Mouse (Mus musculus) liver, adult (tissue): ENCODE data around the gene Hspb3.

ENCODE experiments used
- GATA4 ChIP-seq: IDR thresholded peaks from 2 replicates; pipeline ENCODE4 v1.6.1; 2014; ENCODE audit warnings: mild to moderate bottlenecking, low read length; ENCODE audit not compliant: insufficient replicate concordance

Hspb3 gene

DNA sequence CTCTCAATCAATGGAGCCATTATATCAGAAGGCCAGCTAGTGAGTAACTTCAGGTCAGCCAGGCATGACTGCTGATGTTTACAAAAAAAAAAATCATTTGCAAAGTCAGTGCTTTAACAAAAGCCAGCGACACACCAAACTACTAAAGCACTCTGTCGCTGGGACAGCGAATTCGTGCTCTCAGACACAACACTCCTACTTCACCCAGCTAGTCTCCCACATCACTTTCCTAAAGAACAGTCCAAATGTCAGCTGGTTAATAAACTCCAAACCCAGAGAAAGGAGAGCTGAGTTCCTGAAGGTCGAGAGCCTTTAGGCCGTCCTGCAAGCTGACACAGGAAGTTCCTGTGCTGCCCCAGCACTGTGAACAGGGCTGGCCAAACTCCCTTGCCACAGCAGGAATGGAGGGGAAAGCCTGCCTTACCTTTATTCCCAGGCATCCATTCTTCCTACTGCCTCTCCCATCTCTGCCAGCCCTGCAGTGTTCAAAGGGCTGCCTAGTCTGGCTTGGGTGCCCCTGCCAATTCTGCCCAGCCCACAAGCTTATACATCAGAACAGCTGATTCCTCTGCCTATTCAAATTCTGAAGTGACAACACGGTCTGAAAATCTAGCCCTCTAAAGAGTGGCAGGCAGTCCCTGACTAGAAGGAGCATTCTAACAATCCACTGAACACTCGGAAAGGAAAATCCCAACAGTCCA lies 47.4 kb downstream of the Hspb3 start:
- TF ChIP-seq GATA4 = no peak

DNA sequence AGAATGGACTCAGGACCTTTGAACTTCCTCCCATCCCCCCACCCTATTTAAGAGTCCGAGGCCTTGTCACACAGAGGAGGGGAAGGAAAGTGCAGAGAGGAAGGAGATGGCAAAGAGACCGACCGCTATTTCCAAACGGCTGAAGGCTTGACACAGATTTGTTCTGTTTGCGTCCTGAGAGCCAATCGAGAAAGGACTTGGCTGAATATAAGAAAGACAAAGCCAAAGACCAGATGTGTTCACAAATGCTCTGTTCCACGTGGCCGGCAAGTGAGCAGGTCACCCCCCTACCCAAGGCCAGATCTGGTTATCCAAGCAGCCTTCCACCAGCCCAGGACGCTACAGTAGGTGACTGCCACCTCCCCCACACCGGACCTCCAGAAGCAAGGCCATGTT lies 47.9 kb downstream of the Hspb3 start:
- TF ChIP-seq GATA4 = 0 out of 2 replicates have a peak, but pooled peaks have one; percentile 6

DNA sequence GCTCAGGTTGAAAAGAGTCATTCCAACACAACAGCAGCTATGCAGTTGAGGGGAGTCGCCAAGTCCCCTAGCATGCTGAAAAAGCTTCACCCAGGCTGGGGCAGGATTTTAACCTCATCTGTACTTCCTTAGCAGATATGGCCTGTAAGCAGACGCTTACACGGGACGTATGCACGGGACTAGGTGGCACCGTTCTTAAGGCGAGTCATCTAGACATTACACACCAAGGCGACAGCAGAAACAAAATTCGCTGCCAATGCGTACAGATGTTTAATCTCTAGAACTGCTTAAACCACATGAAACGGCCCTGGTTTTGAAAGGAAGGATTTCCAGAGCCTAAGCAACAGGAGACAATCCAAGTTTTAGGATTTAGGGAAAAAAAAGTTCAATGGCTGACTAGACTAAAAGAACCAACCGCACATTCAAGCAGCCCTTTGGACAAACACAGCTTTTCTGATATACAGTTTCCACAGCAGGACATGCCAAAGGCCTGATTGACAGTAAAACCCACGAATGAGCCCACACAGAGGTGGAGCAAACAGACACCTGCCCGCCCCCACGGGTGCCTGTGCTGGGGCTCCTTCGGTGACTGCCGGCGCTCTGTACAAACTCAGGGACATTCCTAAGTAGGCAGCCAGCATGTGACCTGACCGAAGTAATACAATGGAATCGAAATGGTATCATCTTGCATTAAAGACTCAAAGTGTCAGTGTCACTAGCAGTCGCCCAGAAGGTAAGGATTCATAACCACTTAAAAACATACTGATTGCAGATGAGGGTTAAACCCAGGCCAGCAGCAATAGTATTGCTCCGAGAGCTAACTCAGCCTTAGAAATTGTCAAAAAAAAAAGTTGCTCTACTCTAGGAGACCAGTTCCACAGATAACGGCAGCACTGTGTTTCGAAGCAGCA lies 48.6 kb downstream of the Hspb3 start:
- TF ChIP-seq GATA4 = no peak

DNA sequence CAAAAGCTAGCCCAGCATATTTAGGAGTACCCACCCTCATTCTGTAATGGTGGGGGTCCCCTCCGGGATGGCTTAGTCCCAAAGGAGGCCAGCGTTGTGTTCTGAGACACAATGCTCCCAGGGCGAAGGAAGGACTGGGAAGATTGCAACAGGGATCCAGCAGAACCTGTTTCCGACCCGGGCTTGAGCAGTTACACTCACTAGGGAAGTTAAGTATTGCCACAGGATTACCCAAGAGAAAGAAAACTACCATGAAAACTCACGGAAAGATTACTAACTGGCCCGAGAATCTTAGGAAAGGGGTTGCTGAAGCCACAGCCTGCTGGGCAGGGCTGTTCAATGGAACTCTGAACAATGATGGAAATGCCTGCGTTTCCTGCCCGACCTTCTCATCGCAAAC lies 49.6 kb downstream of the Hspb3 start:
- no peak for TF ChIP-seq GATA4

DNA sequence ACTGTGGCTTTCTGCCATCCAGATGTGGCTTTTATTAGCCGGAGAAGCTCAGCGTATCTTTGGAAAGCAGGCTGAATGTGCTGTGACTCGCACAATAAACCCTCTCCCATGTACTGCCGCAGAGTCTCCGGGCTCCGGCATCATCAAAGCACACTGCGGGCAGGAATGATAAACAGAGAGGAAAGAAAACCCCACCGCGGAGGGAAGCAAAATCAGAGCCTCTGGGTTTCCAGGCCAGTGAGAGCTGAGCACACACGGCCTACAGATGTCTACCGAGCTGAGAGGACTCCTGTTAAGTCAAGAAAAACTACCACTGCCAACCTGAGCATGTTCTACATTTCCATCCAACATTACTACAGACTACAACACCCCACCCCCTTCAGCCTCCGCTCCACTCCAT lies 50.1 kb downstream of the Hspb3 start:
- no peak for TF ChIP-seq GATA4
